Mouse (Mus musculus) embryonic facial prominence, embryonic 14.5 days (tissue): ENCODE measurements at regions not wholly inside any gene's neighbourhood (a gene's known extent, or its start where the extent isn't known, plus 50 kb on each side); places are given as distances from the start of the nearest gene placed in this dataset.
A peak's percentile ranks its signal among the peaks of the same experiment; 100 is the strongest.

Experiments
- ATAC-seq: fragments of 200-750 bp; cut with Nextera tagmentation; 2 replicates; pipeline ENCODE4 v1.8.0; 2017; ENCODE audit warnings: low read depth, moderate number of reproducible peaks, moderate TSS enrichment
- DNase-seq: peaks from one replicate; pipeline ENCODE4 v3.0.0-alpha.2; 2015; ENCODE audit warnings: low spot score
- H3K27ac ChIP-seq: fragments of 300-500 bp; sonication (generic); replicated peaks from 2 replicates; pipeline ENCODE4 v1.5.1; 2014; ENCODE audit warnings: low read depth, mild to moderate bottlenecking, low read length, moderate library complexity
- H3K27me3 ChIP-seq: fragments of 300-500 bp; sonication (generic); replicated peaks from 2 replicates; pipeline ENCODE4 v1.6.1; 2014; ENCODE audit warnings: low read length; ENCODE audit not compliant: control insufficient read depth, insufficient read depth
- H3K36me3 ChIP-seq: fragments of 300-500 bp; sonication (generic); 2 replicates; pipeline ENCODE4 v1.6.1; 2014; ENCODE audit warnings: low read length, mixed read lengths; ENCODE audit not compliant: control insufficient read depth, insufficient read depth
- H3K4me1 ChIP-seq: fragments of 300-500 bp; sonication (generic); 2 replicates; pipeline ENCODE4 v1.6.1; 2014; ENCODE audit warnings: antibody characterized with exemption, low read length; ENCODE audit not compliant: control insufficient read depth, insufficient read depth
- H3K4me2 ChIP-seq: fragments of 300-500 bp; sonication (generic); 2 replicates; pipeline ENCODE4 v1.6.1; 2014; ENCODE audit warnings: low read depth, mild to moderate bottlenecking, low read length, moderate library complexity, mixed read lengths
- H3K4me3 ChIP-seq: fragments of 300-500 bp; sonication (generic); 2 replicates; pipeline ENCODE4 v1.5.1; 2014; ENCODE audit warnings: low read depth, mild to moderate bottlenecking, low read length
- H3K9ac ChIP-seq: fragments of 300-500 bp; sonication (generic); 2 replicates; pipeline ENCODE4 v1.6.1; 2014; ENCODE audit warnings: low read depth, mild to moderate bottlenecking, low read length, moderate library complexity, mixed read lengths
- H3K9me3 ChIP-seq: fragments of 300-500 bp; sonication (generic); 2 replicates; pipeline ENCODE4 v1.6.1; 2016; ENCODE audit warnings: low read length; ENCODE audit not compliant: control insufficient read depth
- WGBS: fragments of 180-500 bp; shearing (Covaris S2); extraction: QIAGEN DNeasy Blood & Tissue Kit; methylation state at CpG from one replicate; pipeline ENCODE4 v1.1.7; 2014; 5-methylcytosine and 5-hydroxymethylcytosine counted together

- Histone ChIP-seq H3K4me2 (no peak overlapping the region), H3K36me3 (no peaks in the 10 kb centered on the region), H3K9me3 (no peaks in the 10 kb centered on the region), H3K27me3 (no peaks in the 10 kb centered on the region), H3K9ac (no peak overlapping the region), H3K27ac (no peak overlapping the region), H3K4me1 (no peaks in the 10 kb centered on the region), H3K4me3 (no peak overlapping the region)
- WGBS = 77% methylated on average over 1 of the region's 1 CpGs
- ATAC-seq (no peak), DNase-seq (peak; percentile 2)
These were observed 153.4 kb downstream of the Lrriq3 start for GRCm38 (mm10) chr3:155246628-155247027.

GRCm38 (mm10) chr3:155247124-155247523 lies 153.9 kb downstream of the Lrriq3 start:
- Histone ChIP-seq H3K4me3 (no peak overlapping the region), H3K9me3 (no peaks in the 10 kb centered on the region), H3K27me3 (no peaks in the 10 kb centered on the region), H3K27ac (no peak overlapping the region), H3K4me1 (no peaks in the 10 kb centered on the region), H3K4me2 (no peak overlapping the region), H3K9ac (no peak overlapping the region), H3K36me3 (no peaks in the 10 kb centered on the region)
- no peak for DNase-seq
- no peak for ATAC-seq
- WGBS = 77% methylated on average over 2 of the region's 2 CpGs

- Histone ChIP-seq H3K4me3 (no peak overlapping the region), H3K4me2 (no peak overlapping the region), H3K9me3 (no peaks in the 10 kb centered on the region), H3K4me1 (no peaks in the 10 kb centered on the region), H3K9ac (no peak overlapping the region), H3K36me3 (no peaks in the 10 kb centered on the region), H3K27ac (no peak overlapping the region), H3K27me3 (no peaks in the 10 kb centered on the region)
- ATAC-seq = no peak
- no peak for DNase-seq
- whole genome bisulfite sequencing = 92% methylated on average over 1 of the region's 1 CpGs
These were observed 154.7 kb downstream of the Lrriq3 start for GRCm38 (mm10) chr3:155247929-155248328.

- no peak for DNase-seq
- no peak overlapping the region for H3K4me2 ChIP-seq
- no peaks in the 10 kb centered on the region for H3K4me1 ChIP-seq
- no peaks in the 10 kb centered on the region for H3K27me3 ChIP-seq
- WGBS = 85% methylated on average over 2 of the region's 2 CpGs
- no peak for ATAC-seq
- H3K36me3 ChIP-seq = no peaks in the 10 kb centered on the region
- no peaks in the 10 kb centered on the region for H3K9me3 ChIP-seq
- H3K27ac ChIP-seq = no peak overlapping the region
- no peak overlapping the region for H3K4me3 ChIP-seq
- no peak overlapping the region for H3K9ac ChIP-seq
These were observed 157.7 kb downstream of the Lrriq3 start for GRCm38 (mm10) chr3:155250904-155251303.

GRCm38 (mm10) chr3:155298206-155298605 lies 205.0 kb downstream of the Lrriq3 start:
- 66% methylated on average over 3 of the region's 3 CpGs for WGBS
- ATAC-seq (no peak), DNase-seq (no peak)

GRCm38 (mm10) chr3:155298724-155299123 lies 205.5 kb downstream of the Lrriq3 start:
- Histone ChIP-seq H3K9me3 (no peaks in the 10 kb centered on the region), H3K4me3 (no peak overlapping the region), H3K4me2 (no peak overlapping the region), H3K36me3 (no peaks in the 10 kb centered on the region), H3K27me3 (no peaks in the 10 kb centered on the region), H3K9ac (no peak overlapping the region), H3K27ac (no peak overlapping the region), H3K4me1 (no peaks in the 10 kb centered on the region)
- no peak for ATAC-seq
- DNase-seq = no peak

More at GRCm38 (mm10) chr3:155298206-155298605, 205.0 kb downstream of the Lrriq3 start:
- H3K27me3 ChIP-seq = no peaks in the 10 kb centered on the region
- H3K9me3 ChIP-seq = no peaks in the 10 kb centered on the region
- H3K4me3 ChIP-seq = no peak overlapping the region
- H3K9ac ChIP-seq = no peak overlapping the region
- H3K4me1 ChIP-seq = no peaks in the 10 kb centered on the region
- H3K27ac ChIP-seq = no peak overlapping the region
- no peak overlapping the region for H3K4me2 ChIP-seq
- H3K36me3 ChIP-seq = no peaks in the 10 kb centered on the region

GRCm38 (mm10) chr3:155322322-155322721 lies 229.1 kb downstream of the Lrriq3 start:
- H3K4me2 ChIP-seq = no peak overlapping the region
- 82% methylated on average over 2 of the region's 2 CpGs for WGBS
- no peak for ATAC-seq

GRCm38 (mm10) chr3:155329701-155330100 lies 236.5 kb downstream of the Lrriq3 start:
- no peak overlapping the region for H3K4me3 ChIP-seq
- ATAC-seq = peak; percentile 71
- no peaks in the 10 kb centered on the region for H3K4me1 ChIP-seq
- H3K4me2 ChIP-seq = no peak overlapping the region
- no peaks in the 10 kb centered on the region for H3K9me3 ChIP-seq
- H3K36me3 ChIP-seq = no peaks in the 10 kb centered on the region
- H3K27me3 ChIP-seq = no peaks in the 10 kb centered on the region
- peak; percentile 79 for DNase-seq
- WGBS = 32% methylated on average over 2 of the region's 2 CpGs
- no peak overlapping the region for H3K9ac ChIP-seq
- no peak overlapping the region for H3K27ac ChIP-seq

More at GRCm38 (mm10) chr3:155322322-155322721, 229.1 kb downstream of the Lrriq3 start:
- Histone ChIP-seq H3K4me1 (no peaks in the 10 kb centered on the region), H3K9me3 (no peaks in the 10 kb centered on the region), H3K9ac (no peak overlapping the region), H3K27me3 (no peaks in the 10 kb centered on the region), H3K27ac (no peak overlapping the region), H3K4me3 (no peak overlapping the region), H3K36me3 (no peaks in the 10 kb centered on the region)
- DNase-seq = no peak

GRCm38 (mm10) chr3:155349185-155349584 lies 256.0 kb downstream of the Lrriq3 start:
- Histone ChIP-seq H3K36me3 (no peaks in the 10 kb centered on the region), H3K27me3 (no peaks in the 10 kb centered on the region), H3K4me3 (no peak overlapping the region), H3K9me3 (no peaks in the 10 kb centered on the region), H3K9ac (no peak overlapping the region), H3K27ac (no peak overlapping the region), H3K4me1 (no peaks in the 10 kb centered on the region), H3K4me2 (no peak overlapping the region)
- DNase-seq (no peak), ATAC-seq (no peak)
- 69% methylated on average over 1 of the region's 1 CpGs for WGBS
